In the genomic region with DNA sequence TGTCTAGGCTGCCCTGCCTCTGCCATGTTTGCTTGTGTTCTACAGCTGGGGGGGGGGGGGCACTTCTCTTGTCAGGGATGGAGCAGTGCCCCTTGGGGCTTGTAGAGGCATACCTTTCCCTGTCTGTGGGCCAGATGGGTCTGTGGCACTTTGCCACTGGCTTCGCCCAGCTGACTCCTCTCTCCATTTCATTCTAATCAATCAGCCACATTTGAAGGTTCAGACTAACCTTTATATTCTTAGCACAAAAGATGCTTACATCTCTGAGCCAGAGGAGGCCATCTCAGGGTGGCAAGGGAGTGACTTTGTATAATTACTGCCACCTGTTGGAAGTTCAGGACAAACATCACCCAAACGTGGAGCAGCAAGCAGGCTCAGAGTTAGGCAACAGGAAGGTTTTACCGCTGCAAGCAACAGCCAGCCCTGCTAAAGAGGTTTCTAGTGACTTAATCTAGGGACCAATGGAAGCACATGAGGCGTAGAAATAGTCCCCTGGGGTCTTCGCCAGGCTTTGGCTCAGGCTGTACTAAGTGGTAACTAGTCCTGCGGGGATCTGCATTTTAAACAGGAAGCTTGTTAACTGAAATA, we compare ENCODE assay signal across 13 mouse cellular contexts. TPM values are rescaled to one million over a fixed set of nuclear protein-coding genes. Genes with fewer than 3 reads are reported as not detected.
A peak's percentile ranks its signal among the peaks of the same experiment; 100 is the strongest.
DNase-seq lines count a peak whose midpoint lies in the region; ATAC-seq lines count a peak whose summit lies in the region.
"Had no signal": no experiment of that assay in that cellular context is flagged by ENCODE, and none has a peak within 500 bp of the region (broad histone marks: within the 10 kb centered on the region; RNA-seq: fewer than 3 reads in every experiment).

No protein-coding gene starts in this region.

- no peak overlapping the region for H3K27ac ChIP-seq in hindbrain, embryonic 11.5 days (ENCODE audit: low read depth, low read length)
- no peak overlapping the region for H3K27ac ChIP-seq in hindbrain, embryonic 16.5 days (ENCODE audit: low read depth, low read length)
- H3K27ac ChIP-seq in midbrain, embryonic 14.5 days (replicated peaks; ENCODE audit: low read depth, low read length), result no peak overlapping the region
- H3K27ac ChIP-seq in midbrain, embryonic 10.5 days (replicated peaks), result no peak overlapping the region
- no peak overlapping the region for H3K27ac ChIP-seq in stomach, embryonic 16.5 days (ENCODE audit: low read length)

- H3K36me3 ChIP-seq in hindbrain, embryonic 11.5 days (ENCODE audit: control insufficient read depth, insufficient read depth, low read length), result no peaks in the 10 kb centered on the region
- H3K36me3 ChIP-seq in hindbrain, embryonic 16.5 days (ENCODE audit: control insufficient read depth, insufficient read depth, low read length), result no peaks in the 10 kb centered on the region
- H3K36me3 ChIP-seq in midbrain, embryonic 14.5 days (ENCODE audit: control insufficient read depth, insufficient read depth, low read length), result no peaks in the 10 kb centered on the region
- H3K36me3 ChIP-seq in midbrain, embryonic 10.5 days, result no peaks in the 10 kb centered on the region
- H3K36me3 ChIP-seq in stomach, embryonic 16.5 days (ENCODE audit: control insufficient read depth, insufficient read depth, low read length), result no peaks in the 10 kb centered on the region
- H3K36me3 ChIP-seq: G1E had no signal

- no peaks in the 10 kb centered on the region for H3K4me1 ChIP-seq in hindbrain, embryonic 11.5 days (replicated peaks; ENCODE audit: control insufficient read depth, insufficient read depth, low read length)
- H3K4me1 ChIP-seq in hindbrain, embryonic 16.5 days (ENCODE audit: control insufficient read depth, insufficient read depth, low read depth, low read length), result no peaks in the 10 kb centered on the region
- no peaks in the 10 kb centered on the region for H3K4me1 ChIP-seq in midbrain, embryonic 14.5 days (ENCODE audit: control insufficient read depth, insufficient read depth, low read length)
- peaks cover 11% of the 10 kb centered on the region; the same call in 1 of the 2 replicates for H3K4me1 ChIP-seq in midbrain, embryonic 10.5 days
- 0 out of 2 replicates have a peak, but pooled peaks cover 2% of the 10 kb centered on the region for H3K4me1 ChIP-seq in stomach, embryonic 16.5 days (ENCODE audit: control insufficient read depth, insufficient read depth, low read length)

- H3K27me3 ChIP-seq in hindbrain, embryonic 11.5 days (ENCODE audit: control insufficient read depth, insufficient read depth, low read length), result no peaks in the 10 kb centered on the region
- no peaks in the 10 kb centered on the region for H3K27me3 ChIP-seq in hindbrain, embryonic 16.5 days (replicated peaks; ENCODE audit: control insufficient read depth, insufficient read depth, low read length)
- H3K27me3 ChIP-seq in midbrain, embryonic 14.5 days (ENCODE audit: control insufficient read depth, insufficient read depth, low read length), result no peaks in the 10 kb centered on the region
- no peaks in the 10 kb centered on the region for H3K27me3 ChIP-seq in midbrain, embryonic 10.5 days (ENCODE audit: low read depth, poor library complexity, severe bottlenecking)
- no peaks in the 10 kb centered on the region for H3K27me3 ChIP-seq in stomach, embryonic 16.5 days (ENCODE audit: control insufficient read depth, insufficient read depth, low read length)

- H3K9ac ChIP-seq in hindbrain, embryonic 11.5 days (ENCODE audit: low read depth, low read length), result no peak overlapping the region
- H3K9ac ChIP-seq in hindbrain, embryonic 16.5 days (ENCODE audit: low read depth, low read length), result no peak overlapping the region
- no peak overlapping the region for H3K9ac ChIP-seq in midbrain, embryonic 14.5 days (replicated peaks; ENCODE audit: low read length)
- H3K9ac ChIP-seq in stomach, embryonic 16.5 days (ENCODE audit: low read length), result no peak overlapping the region

- DNase-seq in hindbrain, embryonic 11.5 days (ENCODE audit: low spot score), result peak; percentile 7
- peak; percentile 23 for DNase-seq in midbrain, embryonic 14.5 days
- no peak for DNase-seq in midbrain, embryonic 10.5 days (ENCODE audit: low spot score)
- peak; percentile 44 for DNase-seq in embryo, embryonic 10.5 days (ENCODE audit: low spot score)
- DNase-seq in right cerebral cortex, postnatal 14 days, result no peak
- no peak for DNase-seq in adrenal gland, postnatal 14 days
- DNase-seq: adrenal gland, postnatal 25 days; gastrocnemius, postnatal 14 days had no signal

- H3K9me3 ChIP-seq in hindbrain, embryonic 11.5 days (ENCODE audit: control insufficient read depth, low read length), result no peaks in the 10 kb centered on the region
- no peaks in the 10 kb centered on the region for H3K9me3 ChIP-seq in hindbrain, embryonic 16.5 days (ENCODE audit: control insufficient read depth, low read length)
- H3K9me3 ChIP-seq in midbrain, embryonic 14.5 days (ENCODE audit: control insufficient read depth, low read length), result no peaks in the 10 kb centered on the region
- no peaks in the 10 kb centered on the region for H3K9me3 ChIP-seq in midbrain, embryonic 10.5 days (replicated peaks)
- no peaks in the 10 kb centered on the region for H3K9me3 ChIP-seq in stomach, embryonic 16.5 days (replicated peaks; ENCODE audit: control insufficient read depth, low read length)
- H3K9me3 ChIP-seq: G1E had no signal

- ATAC-seq in hindbrain, embryonic 11.5 days (ENCODE audit: low FRiP score), result no peak
- ATAC-seq in hindbrain, embryonic 16.5 days, result no peak
- ATAC-seq in midbrain, embryonic 14.5 days (ENCODE audit: low FRiP score, low TSS enrichment), result no peak
- peak; percentile 33; the same call in 1 of the 2 replicates for ATAC-seq in stomach, embryonic 16.5 days (ENCODE audit: insufficient read depth, low FRiP score)

- H3K4me3 ChIP-seq in hindbrain, embryonic 11.5 days (ENCODE audit: low read depth, low read length), result no peak overlapping the region
- no peak overlapping the region for H3K4me3 ChIP-seq in hindbrain, embryonic 16.5 days (ENCODE audit: low read length)
- no peak overlapping the region for H3K4me3 ChIP-seq in midbrain, embryonic 14.5 days (replicated peaks; ENCODE audit: low read depth, low read length)
- no peak overlapping the region for H3K4me3 ChIP-seq in midbrain, embryonic 10.5 days
- no peak overlapping the region for H3K4me3 ChIP-seq in stomach, embryonic 16.5 days (replicated peaks; ENCODE audit: low read length)

- H3K4me2 ChIP-seq in hindbrain, embryonic 11.5 days (replicated peaks; ENCODE audit: low read depth, low read length), result no peak overlapping the region
- no peak overlapping the region for H3K4me2 ChIP-seq in hindbrain, embryonic 16.5 days (ENCODE audit: low read length)
- no peak overlapping the region for H3K4me2 ChIP-seq in midbrain, embryonic 14.5 days (ENCODE audit: low read length)
- H3K4me2 ChIP-seq in stomach, embryonic 16.5 days (ENCODE audit: low read depth, low read length), result no peak overlapping the region

- 58% methylated on average over 6 of the region's 6 CpGs for WGBS in hindbrain, embryonic 11.5 days
- WGBS in hindbrain, embryonic 16.5 days, result 51% methylated on average over 6 of the region's 6 CpGs
- 53% methylated on average over 6 of the region's 6 CpGs for WGBS in midbrain, embryonic 14.5 days
- WGBS in midbrain, embryonic 10.5 days, result 60% methylated on average over 6 of the region's 6 CpGs
- WGBS in stomach, embryonic 16.5 days, result 59% methylated on average over 6 of the region's 6 CpGs

RNA-seq across cellular contexts. Expression of gene Kcnv2, which starts 9.9 kb away (rescaled TPM):
- 0.05 and 0.08 TPM in 2 replicates for polyA plus RNA-seq in hindbrain, embryonic 11.5 days (2014; fragmentation: Nextera tagmentation; extraction: Ambion mirVana)
- polyA plus RNA-seq in hindbrain, embryonic 16.5 days (2015; fragmentation: Nextera tagmentation; extraction: Ambion mirVana), result 0.13 and 0.16 TPM in 2 replicates
- polyA plus RNA-seq in midbrain, embryonic 14.5 days (2014; fragmentation: Nextera tagmentation; extraction: Ambion mirVana), result 0.07 and 0.08 TPM in 2 replicates
- polyA plus RNA-seq in midbrain, embryonic 10.5 days (2016; fragmentation: Nextera tagmentation; extraction: Ambion mirVana), result 0.12 and 0.15 TPM in 2 replicates
- 0.05 TPM in 1 of 2 replicates, not detected in the other for polyA plus RNA-seq in stomach, embryonic 16.5 days (2015; fragmentation: Nextera tagmentation; extraction: Ambion mirVana)
- total RNA-seq in adrenal gland, postnatal 14 days (2021), result 0.07 and 0.11 TPM in 2 replicates
- total RNA-seq: adrenal gland, postnatal 25 days; hematopoietic stem cell, adult 5-6 weeks; monocyte, adult 5-6 weeks had no signal
- polyA plus RNA-seq: G1E had no signal

Comparison
In these comparisons a context has a peak if more than half of its experiments do, and no peak if none do; other contexts are left out.
1. DNase-seq: peak in hindbrain, embryonic 11.5 days (single experiment), midbrain, embryonic 14.5 days (single experiment) and embryo, embryonic 10.5 days (single experiment); none in midbrain, embryonic 10.5 days (single experiment), right cerebral cortex, postnatal 14 days (single experiment) and adrenal gland, postnatal 14 days (single experiment).